ENCODE assay signal across 29 mouse cellular contexts in the genomic region with DNA sequence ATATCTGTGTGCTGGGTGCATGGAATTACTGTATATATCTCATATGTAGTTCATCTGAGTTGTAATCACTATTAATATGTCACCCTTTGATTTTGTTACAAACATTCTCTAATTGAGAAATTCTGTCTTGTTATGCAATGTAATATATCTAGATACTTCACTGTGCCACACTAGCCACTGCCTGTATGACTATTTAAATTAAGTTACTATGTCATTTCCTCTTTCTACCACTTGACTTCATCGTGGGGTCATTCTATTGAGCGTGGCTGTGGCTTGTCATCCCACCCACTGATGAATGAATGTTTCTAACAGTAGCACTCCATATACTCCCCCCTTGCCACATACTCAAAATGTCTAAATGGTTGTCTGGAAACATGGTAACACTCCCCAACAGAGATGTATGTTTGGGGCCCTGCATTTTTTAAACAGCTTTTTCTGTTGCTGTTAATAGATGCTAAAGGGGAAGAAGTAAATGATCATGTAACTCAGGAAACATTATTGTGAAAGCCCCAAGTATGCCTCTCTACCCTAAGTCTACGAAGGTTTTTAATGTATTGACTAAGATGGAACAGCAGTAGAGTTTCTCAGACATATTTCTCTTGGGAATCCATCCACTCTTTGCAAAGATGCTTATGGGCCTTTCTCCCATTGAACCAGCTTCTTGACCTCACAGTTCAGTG.
DNase-seq lines count a peak whose midpoint lies in the region; ATAC-seq and TF ChIP-seq lines count a peak whose summit lies in the region.
"Had no signal": no experiment of that assay in that cellular context is flagged by ENCODE, and none has a peak within 500 bp of the region (broad histone marks: within the 10 kb centered on the region; RNA-seq: fewer than 3 reads in every experiment).

No protein-coding gene starts in this region.

- no peak for TF ChIP-seq POLR2A in bone marrow macrophage, adult 2 months (IDR thresholded peaks at IDR 0.05; ENCODE audit: borderline replicate concordance, low read depth, low read length)

- H3K4me3 ChIP-seq in bone marrow macrophage, adult 2 months (ENCODE audit: insufficient read depth, low read length) = no peak overlapping the region
- no peak overlapping the region for H3K4me3 ChIP-seq in gastrocnemius, adult 2 months
- no peak overlapping the region for H3K4me3 ChIP-seq in lung, postnatal 0 days (ENCODE audit: low read depth, low read length)
- H3K4me3 ChIP-seq: embryonic facial prominence, embryonic 13.5 days; embryonic facial prominence, embryonic 15.5 days; erythroblast, embryonic 14.5 days; forebrain, embryonic 10.5 days; forebrain, embryonic 12.5 days had no signal

- no peak for TF ChIP-seq EP300 in lung, postnatal 0 days (IDR thresholded peaks at IDR 0.05)

- H3K9me3 ChIP-seq in lung, postnatal 0 days (ENCODE audit: low read length) = no peaks in the 10 kb centered on the region
- H3K9me3 ChIP-seq: embryonic facial prominence, embryonic 13.5 days; embryonic facial prominence, embryonic 15.5 days; forebrain, embryonic 10.5 days; forebrain, embryonic 12.5 days; G1E had no signal

- no peak overlapping the region for H3K4me2 ChIP-seq in lung, postnatal 0 days (replicated peaks; ENCODE audit: low read depth, low read length)
- H3K4me2 ChIP-seq: embryonic facial prominence, embryonic 13.5 days; embryonic facial prominence, embryonic 15.5 days; forebrain, embryonic 12.5 days had no signal

- DNase-seq in gastrocnemius, adult 2 months = no peak
- DNase-seq in gastrocnemius, postnatal 4 days (ENCODE audit: low spot score in 2 of 2) = no peak
- DNase-seq in lung, postnatal 0 days (ENCODE audit: low spot score) = no peak
- no peak for DNase-seq in cerebellum, adult 11-12 months
- DNase-seq: adrenal gland, adult 8-10 months; adrenal gland, postnatal 14 days; adrenal gland, postnatal 36 days; B cell, adult 2 months; cerebellum, adult 11 months; cerebellum, adult 2 months; cerebellum, adult 9-10 months; cerebellum, postnatal 10 days; cerebellum, postnatal 25 days; embryo, embryonic 11 days had no signal

- H3K27me3 ChIP-seq in lung, postnatal 0 days (replicated peaks; ENCODE audit: insufficient read depth, low read length) = no peaks in the 10 kb centered on the region
- H3K27me3 ChIP-seq: CH12.LX; embryonic facial prominence, embryonic 13.5 days; embryonic facial prominence, embryonic 15.5 days; forebrain, embryonic 12.5 days; Patski had no signal

- H3K4me1 ChIP-seq in bone marrow macrophage, adult 2 months (ENCODE audit: control insufficient read depth, insufficient read depth, low read length) = peaks cover 30% of the 10 kb centered on the region
- H3K4me1 ChIP-seq in lung, postnatal 0 days (ENCODE audit: insufficient read depth, low read depth, low read length) = no peaks in the 10 kb centered on the region

- 69% methylated on average over 3 of the region's 3 CpGs for WGBS in lung, postnatal 0 days

- ATAC-seq in granulocyte monocyte progenitor cell, adult 5-6 weeks (replicated peaks; ENCODE audit: poor library complexity, severe bottlenecking) = peak; percentile 99
- ATAC-seq in megakaryocyte progenitor cell, adult 5-6 weeks (replicated peaks; ENCODE audit: poor library complexity) = peak; percentile 84
- ATAC-seq in lung, postnatal 0 days = no peak
- ATAC-seq: activated CD4-positive, CD25-positive, alpha-beta regulatory T cell, adult 4 months; CD4-positive, CD25-positive, alpha-beta regulatory T cell, adult 4 months; forebrain, embryonic 14.5 days; forebrain, embryonic 16.5 days; Patski had no signal

- H3K27ac ChIP-seq in bone marrow macrophage, adult 2 months (ENCODE audit: insufficient read depth, low read depth, low read length) = peak overlapping the region; percentile 48
- H3K27ac ChIP-seq in gastrocnemius, adult 2 months = no peak overlapping the region
- H3K27ac ChIP-seq in lung, postnatal 0 days (ENCODE audit: low read length) = no peak overlapping the region
- H3K27ac ChIP-seq: embryonic facial prominence, embryonic 13.5 days; embryonic facial prominence, embryonic 15.5 days; forebrain, embryonic 10.5 days; forebrain, embryonic 12.5 days had no signal

- intact Hi-C loops in gastrocnemius, adult 2 months (cut with DNase I) = no loop called here

- H3K9ac ChIP-seq in lung, postnatal 0 days (replicated peaks; ENCODE audit: low read depth) = no peak overlapping the region
- H3K9ac ChIP-seq: embryonic facial prominence, embryonic 13.5 days; embryonic facial prominence, embryonic 15.5 days; forebrain, embryonic 12.5 days had no signal

- no peaks in the 10 kb centered on the region for H3K36me3 ChIP-seq in lung, postnatal 0 days (ENCODE audit: insufficient read depth, low read length)
- H3K36me3 ChIP-seq: embryonic facial prominence, embryonic 13.5 days; embryonic facial prominence, embryonic 15.5 days; forebrain, embryonic 10.5 days; forebrain, embryonic 12.5 days had no signal

- TF ChIP-seq CTCF in bone marrow macrophage, adult 2 months (IDR thresholded peaks at IDR 0.05; ENCODE audit: low read depth, low read length) = no peak
- TF ChIP-seq CTCF in gastrocnemius, adult 2 months (IDR thresholded peaks at IDR 0.05) = no peak
- no peak for TF ChIP-seq CTCF in lung, postnatal 0 days (IDR thresholded peaks at IDR 0.05)
